In genomic region chr17:15808015-15808414, GRCm38 (mm10) we compare ENCODE assay signal across 14 mouse cellular contexts. TPM values are rescaled to one million over a fixed set of nuclear protein-coding genes. Genes with fewer than 3 reads are reported as not detected.
A peak's percentile ranks its signal among the peaks of the same experiment; 100 is the strongest.
DNase-seq lines count a peak whose midpoint lies in the region; ATAC-seq and TF ChIP-seq lines count a peak whose summit lies in the region.
"Had no signal": no experiment of that assay in that cellular context is flagged by ENCODE, and none has a peak within 500 bp of the region (broad histone marks: within the 10 kb centered on the region; RNA-seq: fewer than 3 reads in every experiment).

No protein-coding gene starts in this region.

- H3K9ac ChIP-seq in kidney, embryonic 15.5 days, result no peak overlapping the region
- H3K9ac ChIP-seq in stomach, postnatal 0 days (ENCODE audit: low read length), result no peak overlapping the region

- 0 out of 2 replicates have a peak overlapping the region, but pooled peaks have one; percentile 78 for H3K27ac ChIP-seq in kidney, embryonic 15.5 days
- no peak overlapping the region for H3K27ac ChIP-seq in stomach, postnatal 0 days (replicated peaks)
- H3K27ac ChIP-seq: macrophage had no signal

- TF ChIP-seq CTCF in stomach, postnatal 0 days (IDR thresholded peaks at IDR 0.05; ENCODE audit: low read depth), result 0 out of 2 replicates have a peak, but pooled peaks have one; percentile 3

- H3K4me1 ChIP-seq in kidney, embryonic 15.5 days, result peaks cover 64% of the 10 kb centered on the region
- H3K4me1 ChIP-seq in stomach, postnatal 0 days (replicated peaks; ENCODE audit: control insufficient read depth, insufficient read depth), result peaks cover 10% of the 10 kb centered on the region

- H3K4me2 ChIP-seq in kidney, embryonic 15.5 days, result no peak overlapping the region
- peak overlapping the region; percentile 20; the same call in 1 of the 2 replicates for H3K4me2 ChIP-seq in stomach, postnatal 0 days (replicated peaks; ENCODE audit: low read depth)

- no peaks in the 10 kb centered on the region for H3K9me3 ChIP-seq in kidney, embryonic 15.5 days (replicated peaks)
- no peaks in the 10 kb centered on the region for H3K9me3 ChIP-seq in stomach, postnatal 0 days (ENCODE audit: control insufficient read depth, low read length)

- peaks cover 25% of the 10 kb centered on the region for H3K36me3 ChIP-seq in kidney, embryonic 15.5 days
- peaks cover 10% of the 10 kb centered on the region; the same call in 1 of the 2 replicates for H3K36me3 ChIP-seq in stomach, postnatal 0 days (ENCODE audit: control insufficient read depth, insufficient read depth, low read length)

- WGBS in kidney, embryonic 15.5 days, result 62% methylated on average over 4 of the region's 4 CpGs
- 33% methylated on average over 4 of the region's 4 CpGs for WGBS in stomach, postnatal 0 days

- TF ChIP-seq EP300 in stomach, postnatal 0 days (optimal IDR thresholded peaks at IDR 0.05), result no peak

- DNase-seq in cerebellum, adult 9-10 months, result peak; percentile 6
- DNase-seq in kidney, postnatal 10 days, result no peak
- DNase-seq in retina, postnatal 1 day, result peak; percentile 47
- DNase-seq in retina, embryonic 14.5 days (ENCODE audit: low spot score), result no peak
- DNase-seq in stomach, postnatal 0 days (ENCODE audit: low spot score), result no peak
- no peak for DNase-seq in adrenal gland, postnatal 25 days
- DNase-seq: adrenal gland, postnatal 10 days; heart, postnatal 36 days; kidney, adult 8-10 months; right cerebral cortex, postnatal 14 days had no signal

- no peak overlapping the region for H3K4me3 ChIP-seq in kidney, embryonic 15.5 days (replicated peaks)
- no peak overlapping the region for H3K4me3 ChIP-seq in stomach, postnatal 0 days (ENCODE audit: low read depth, low read length)
- H3K4me3 ChIP-seq: myocyte had no signal

- H3K27me3 ChIP-seq in kidney, embryonic 15.5 days, result no peaks in the 10 kb centered on the region
- no peaks in the 10 kb centered on the region for H3K27me3 ChIP-seq in stomach, postnatal 0 days (ENCODE audit: control insufficient read depth, insufficient read depth, low read length)

- no peak for ATAC-seq in cerebellum, adult (ENCODE audit: insufficient number of reproducible peaks, low FRiP score, low TSS enrichment)
- ATAC-seq in kidney, embryonic 15.5 days (replicated peaks; ENCODE audit: low FRiP score), result no peak
- no peak for ATAC-seq in stomach, postnatal 0 days (ENCODE audit: low FRiP score, low TSS enrichment)

RNA-seq across cellular contexts. Expression of gene Rgmb, which starts 22.8 kb away (rescaled TPM):
- 12.5 and 13.3 TPM in 2 replicates for polyA plus RNA-seq in kidney, embryonic 15.5 days (2015; fragmentation: Nextera tagmentation; extraction: Ambion mirVana)
- polyA plus RNA-seq in stomach, postnatal 0 days (2015; fragmentation: Nextera tagmentation; extraction: Ambion mirVana), result 33.0 and 41.1 TPM in 2 replicates
- 12.5 and 18.1 TPM in 2 replicates for total RNA-seq in adrenal gland, postnatal 25 days (2021)

Comparison
In these comparisons a context has a peak if more than half of its experiments do, and no peak if none do; other contexts are left out.
1. DNase-seq: peak in cerebellum, adult 9-10 months (single experiment) and retina, postnatal 1 day (single experiment); none in kidney, postnatal 10 days (single experiment), retina, embryonic 14.5 days (single experiment), stomach, postnatal 0 days (single experiment) and adrenal gland, postnatal 25 days (single experiment).